8 mouse cellular contexts compared by ENCODE assay signal in genomic region chr19:24225305-24225696, GRCm38 (mm10). TPM values are rescaled to one million over a fixed set of nuclear protein-coding genes. Genes with fewer than 3 reads are reported as not detected.
DNase-seq lines count a peak whose midpoint lies in the region; ATAC-seq and TF ChIP-seq lines count a peak whose summit lies in the region.

No protein-coding gene starts in this region.

- H3K9me3 ChIP-seq in forebrain, embryonic 13.5 days (replicated peaks): no peaks in the 10 kb centered on the region
- no peaks in the 10 kb centered on the region for H3K9me3 ChIP-seq in hindbrain, embryonic 14.5 days (ENCODE audit: control insufficient read depth, low read length)
- no peaks in the 10 kb centered on the region for H3K9me3 ChIP-seq in midbrain, embryonic 16.5 days (replicated peaks; ENCODE audit: control insufficient read depth, low read length, poor library complexity, severe bottlenecking)

- H3K79me2 ChIP-seq in liver, adult 2 months (ENCODE audit: control insufficient read depth, insufficient read depth, low read length): peaks cover 10% of the 10 kb centered on the region

- no peak; the same call in 1 of the 2 replicates for ATAC-seq in forebrain, embryonic 13.5 days
- ATAC-seq in hindbrain, embryonic 14.5 days (ENCODE audit: low FRiP score): no peak
- no peak; the same call in 1 of the 2 replicates for ATAC-seq in midbrain, embryonic 16.5 days

- peak overlapping the region; percentile 47 for H3K4me3 ChIP-seq in forebrain, embryonic 13.5 days
- peak overlapping the region; percentile 42 for H3K4me3 ChIP-seq in hindbrain, embryonic 14.5 days (replicated peaks; ENCODE audit: low read length)
- peak overlapping the region; percentile 81 for H3K4me3 ChIP-seq in liver, adult 2 months (ENCODE audit: insufficient read depth, low read depth, low read length)
- H3K4me3 ChIP-seq in midbrain, embryonic 16.5 days (ENCODE audit: low read depth, low read length): peak overlapping the region; percentile 47

- H3K9ac ChIP-seq in forebrain, embryonic 13.5 days: no peak overlapping the region
- H3K9ac ChIP-seq in hindbrain, embryonic 14.5 days: no peak overlapping the region
- H3K9ac ChIP-seq in liver, adult 2 months (ENCODE audit: low read depth, low read length): peak overlapping the region; percentile 68
- no peak overlapping the region for H3K9ac ChIP-seq in midbrain, embryonic 16.5 days (ENCODE audit: low read depth, low read length)

- no peak for TF ChIP-seq POLR2A in liver, adult 2 months (IDR thresholded peaks at IDR 0.05; ENCODE audit: extremely low read depth, insufficient read depth, low read length)

- no peaks in the 10 kb centered on the region for H3K36me3 ChIP-seq in forebrain, embryonic 13.5 days (ENCODE audit: poor library complexity, severe bottlenecking)
- no peaks in the 10 kb centered on the region for H3K36me3 ChIP-seq in hindbrain, embryonic 14.5 days (replicated peaks; ENCODE audit: control insufficient read depth, insufficient read depth)
- H3K36me3 ChIP-seq in liver, adult 2 months (ENCODE audit: control insufficient read depth, insufficient read depth, low read length): no peaks in the 10 kb centered on the region
- no peaks in the 10 kb centered on the region for H3K36me3 ChIP-seq in midbrain, embryonic 16.5 days (ENCODE audit: control insufficient read depth, insufficient read depth, low read length)

- peak; percentile 27 for DNase-seq in 3T3-L1 (ENCODE audit: low read depth, low spot score)
- DNase-seq in ZHBTc4 (ENCODE audit: low read depth, low spot score): peak; percentile 97
- no peak for DNase-seq in hindbrain, embryonic 14.5 days (ENCODE audit: low spot score)
- peak; percentile 66 for DNase-seq in liver, adult 2 months (ENCODE audit: extremely low read depth, low read depth, low spot score)
- peak; percentile 51 to 64 for DNase-seq in urinary bladder, postnatal 4 days (ENCODE audit: low spot score in 2 of 2)
- no peak for DNase-seq in left cerebral cortex, adult 8-10 months (ENCODE audit: low spot score in 2 of 2)

- peaks cover 30% of the 10 kb centered on the region for H3K4me1 ChIP-seq in forebrain, embryonic 13.5 days
- peaks cover 6% of the 10 kb centered on the region; the same call in 1 of the 2 replicates for H3K4me1 ChIP-seq in hindbrain, embryonic 14.5 days (replicated peaks; ENCODE audit: control insufficient read depth, insufficient read depth, low read length)
- peaks cover 5% of the 10 kb centered on the region for H3K4me1 ChIP-seq in liver, adult 2 months (ENCODE audit: control insufficient read depth, insufficient read depth, low read length)
- peaks cover 10% of the 10 kb centered on the region for H3K4me1 ChIP-seq in midbrain, embryonic 16.5 days (ENCODE audit: control insufficient read depth, insufficient read depth, low read length)

- peak overlapping the region; percentile 81 for H3K4me2 ChIP-seq in forebrain, embryonic 13.5 days
- peak overlapping the region; percentile 74 for H3K4me2 ChIP-seq in hindbrain, embryonic 14.5 days (replicated peaks)
- H3K4me2 ChIP-seq in midbrain, embryonic 16.5 days (ENCODE audit: low read length): peak overlapping the region; percentile 89

- WGBS in forebrain, embryonic 13.5 days: 1% methylated on average over 17 of the region's 17 CpGs
- WGBS in hindbrain, embryonic 14.5 days: 2% methylated on average over 17 of the region's 17 CpGs
- 1% methylated on average over 17 of the region's 17 CpGs for WGBS in liver, adult 2 months
- WGBS in midbrain, embryonic 16.5 days: 1% methylated on average over 17 of the region's 17 CpGs

- no peak overlapping the region for H3K27ac ChIP-seq in forebrain, embryonic 13.5 days
- no peak overlapping the region for H3K27ac ChIP-seq in hindbrain, embryonic 14.5 days
- peak overlapping the region; percentile 86 for H3K27ac ChIP-seq in liver, adult 2 months (replicated peaks; ENCODE audit: insufficient read depth, low read depth, low read length)
- 0 out of 2 replicates have a peak overlapping the region, but pooled peaks have one; percentile 38 for H3K27ac ChIP-seq in midbrain, embryonic 16.5 days (ENCODE audit: low read length)

- H3K27me3 ChIP-seq in forebrain, embryonic 13.5 days: peaks cover 40% of the 10 kb centered on the region
- H3K27me3 ChIP-seq in hindbrain, embryonic 14.5 days (ENCODE audit: control insufficient read depth, insufficient read depth, low read length): peaks cover 36% of the 10 kb centered on the region
- H3K27me3 ChIP-seq in liver, adult 2 months (ENCODE audit: control insufficient read depth, insufficient read depth, low read length): no peaks in the 10 kb centered on the region
- peaks cover 17% of the 10 kb centered on the region for H3K27me3 ChIP-seq in midbrain, embryonic 16.5 days (ENCODE audit: control insufficient read depth, insufficient read depth, low read depth, low read length)

- no peak for TF ChIP-seq CTCF in liver, adult 2 months (IDR thresholded peaks at IDR 0.05; ENCODE audit: low read depth, low read length)

RNA-seq across cellular contexts. Expression of gene Tjp2, which starts 0.5 kb away (rescaled TPM):
- 14.3 and 14.7 TPM in 2 replicates for polyA plus RNA-seq in forebrain, embryonic 13.5 days (2015; fragmentation: Nextera tagmentation; extraction: Ambion mirVana)
- 12.6 and 13.5 TPM in 2 replicates for polyA plus RNA-seq in hindbrain, embryonic 14.5 days (2014; fragmentation: Nextera tagmentation; extraction: Ambion mirVana)
- total RNA-seq in liver, adult 2 months (2014; rRNA removed): 5.8 and 7.1 TPM in 2 replicates
- 6.5 and 6.8 TPM in 2 replicates for polyA plus RNA-seq in liver, adult 2 months (2012; rRNA removed)
- polyA plus RNA-seq in midbrain, embryonic 16.5 days (2015; fragmentation: Nextera tagmentation; extraction: Ambion mirVana): 11.1 and 11.6 TPM in 2 replicates
- 10 to 100 TPM; 22.2 to 25.1 (median 23.3) TPM for total RNA-seq in left cerebral cortex, adult 8-10 months (2022)

RNA-seq across cellular contexts. Expression of gene Fxn, which starts 55.1 kb away (rescaled TPM):
- polyA plus RNA-seq in forebrain, embryonic 13.5 days (2015; fragmentation: Nextera tagmentation; extraction: Ambion mirVana): 55.4 and 56.7 TPM in 2 replicates
- polyA plus RNA-seq in hindbrain, embryonic 14.5 days (2014; fragmentation: Nextera tagmentation; extraction: Ambion mirVana): 33.0 and 37.0 TPM in 2 replicates
- 10.9 and 18.1 TPM in 2 replicates for total RNA-seq in liver, adult 2 months (2014; rRNA removed)
- 20.4 and 20.6 TPM in 2 replicates for polyA plus RNA-seq in liver, adult 2 months (2012; rRNA removed)
- 35.1 and 39.2 TPM in 2 replicates for polyA plus RNA-seq in midbrain, embryonic 16.5 days (2015; fragmentation: Nextera tagmentation; extraction: Ambion mirVana)
- total RNA-seq in left cerebral cortex, adult 8-10 months (2022): 1 to 10 TPM; 6.2 to 9.0 (median 7.8) TPM

Comparison
In these comparisons a context has a peak if more than half of its experiments do, and no peak if none do; other contexts are left out.
1. DNase-seq: peak in 3T3-L1 (single experiment), ZHBTc4 (single experiment), liver, adult 2 months (single experiment) and urinary bladder, postnatal 4 days (2 of 2); none in hindbrain, embryonic 14.5 days (single experiment) and left cerebral cortex, adult 8-10 months (0 of 2).
2. H3K27ac ChIP-seq: peak in liver, adult 2 months (single experiment) and midbrain, embryonic 16.5 days (single experiment); none in forebrain, embryonic 13.5 days (single experiment) and hindbrain, embryonic 14.5 days (single experiment).
3. Peak in every context shown above with its lines, with median percentiles within 50 percentile points of each other: H3K4me2 ChIP-seq and H3K4me3 ChIP-seq.